Mouse (Mus musculus) cerebellum, postnatal 25 days (tissue): ENCODE measurements around the gene Dppa3.
"Not testable (repeated sequence)": the region's sequence is repeated elsewhere in the genome, so short reads cannot be mapped to it uniquely, and the experiment has no call there.

Source experiments
- DNase-seq, 2 experiments: peaks; one replicate each; pipeline ENCODE4 v3.0.0; 2021; ENCODE audit warnings: mixed read lengths in 2 of 2

The Dppa3 gene

DNA sequence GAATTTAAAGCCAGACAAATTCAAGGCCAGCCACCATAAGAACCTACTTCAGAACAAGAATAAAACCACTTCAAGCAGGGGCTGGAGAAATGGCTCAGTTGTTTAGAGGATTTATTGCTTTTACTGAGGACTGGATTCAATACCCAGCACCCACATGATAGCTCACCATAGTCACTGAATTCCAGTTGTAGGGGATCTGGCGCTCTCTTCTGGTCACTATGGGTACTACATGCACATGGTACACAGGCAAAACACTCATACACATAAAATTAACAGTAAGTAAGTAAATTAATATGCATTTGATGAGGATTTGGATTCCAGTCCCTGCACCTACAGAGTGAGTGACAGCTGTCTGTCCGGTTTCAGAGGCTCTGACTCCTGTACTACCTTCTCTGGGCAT, 12.2 kb upstream of the Dppa3 start:
- DNase-seq: no peak

DNA sequence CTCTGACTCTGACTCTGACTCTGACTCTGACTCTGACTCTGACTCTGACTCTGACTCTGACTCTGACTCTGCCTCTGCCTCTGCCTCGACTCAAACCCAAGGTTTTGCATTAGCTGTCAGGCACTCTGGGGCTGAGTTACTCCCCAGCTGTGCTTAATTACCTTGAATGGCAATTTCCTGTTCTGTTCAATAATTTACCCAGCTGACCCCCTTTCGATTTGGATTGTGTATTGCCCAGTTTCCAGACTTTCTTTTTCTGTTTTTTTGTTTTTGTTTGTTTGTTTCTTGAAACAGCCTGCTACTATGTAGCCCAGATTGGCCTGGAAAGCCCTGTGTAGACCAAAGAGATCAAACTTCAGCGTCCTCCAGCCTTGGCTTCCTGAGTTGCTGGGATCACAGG, 10.2 kb upstream of the Dppa3 start:
- DNase-seq: no peak

DNA sequence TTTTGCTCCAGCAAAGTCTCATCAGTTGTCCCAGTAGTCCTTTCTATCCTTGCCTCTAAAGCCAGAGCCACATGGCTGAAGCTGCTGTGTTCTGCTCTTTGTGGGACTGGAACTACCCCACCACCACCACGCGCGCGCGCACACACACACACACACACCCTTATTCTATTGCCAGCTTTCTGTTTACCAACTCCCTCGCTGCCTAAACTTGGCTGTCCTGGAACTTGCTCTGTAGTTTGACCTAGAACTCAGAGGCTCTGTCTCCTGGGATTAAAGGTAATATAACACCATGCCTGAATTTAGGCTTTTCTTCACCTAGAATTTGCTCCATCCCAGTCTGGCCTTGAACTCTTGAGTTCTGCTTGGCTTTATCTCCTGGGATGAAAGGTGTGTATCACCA, 5.1 kb upstream of the Dppa3 start:
- no peak for DNase-seq

DNA sequence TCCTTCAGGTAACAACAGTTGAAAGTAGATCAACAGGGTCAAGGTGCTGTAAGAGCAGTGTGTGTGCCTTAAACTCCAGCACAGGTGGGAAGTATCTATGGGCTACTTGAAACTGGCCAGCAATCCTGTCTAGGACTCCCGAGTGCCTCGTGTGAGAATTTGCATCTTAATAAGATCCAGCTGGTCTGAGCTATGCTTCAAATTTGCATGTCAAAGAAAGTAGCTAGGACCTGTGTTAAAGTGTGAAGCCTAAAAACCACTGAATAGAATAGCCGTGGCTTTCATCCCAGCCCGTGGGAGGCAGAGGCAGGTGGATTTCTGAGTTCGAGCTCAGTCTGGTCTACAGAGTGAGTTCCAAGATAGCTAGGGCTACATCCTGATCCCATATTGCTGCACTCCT, 1.7 kb upstream of the Dppa3 start:
- no peak for DNase-seq

DNA sequence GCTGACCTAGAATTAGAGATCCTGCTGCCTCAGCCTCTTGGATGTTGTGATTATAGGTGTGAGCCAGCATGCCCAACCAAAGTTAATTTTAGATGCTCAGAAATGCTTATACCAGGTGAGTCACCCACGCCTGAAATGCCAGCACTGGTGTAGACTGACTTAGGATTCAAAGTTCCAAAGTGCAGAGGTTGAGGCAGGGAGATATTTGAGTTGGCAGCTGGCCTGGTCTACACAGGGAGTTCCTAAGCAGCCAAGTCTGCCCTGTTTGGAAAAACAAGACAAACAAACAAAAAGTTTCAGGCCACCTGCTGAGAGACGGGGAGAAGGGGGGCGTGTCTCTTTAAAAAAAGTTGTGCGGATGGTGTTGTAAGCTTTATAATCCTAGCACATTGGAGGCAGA, 1.1 kb upstream of the Dppa3 start:
- no peak for DNase-seq

DNA sequence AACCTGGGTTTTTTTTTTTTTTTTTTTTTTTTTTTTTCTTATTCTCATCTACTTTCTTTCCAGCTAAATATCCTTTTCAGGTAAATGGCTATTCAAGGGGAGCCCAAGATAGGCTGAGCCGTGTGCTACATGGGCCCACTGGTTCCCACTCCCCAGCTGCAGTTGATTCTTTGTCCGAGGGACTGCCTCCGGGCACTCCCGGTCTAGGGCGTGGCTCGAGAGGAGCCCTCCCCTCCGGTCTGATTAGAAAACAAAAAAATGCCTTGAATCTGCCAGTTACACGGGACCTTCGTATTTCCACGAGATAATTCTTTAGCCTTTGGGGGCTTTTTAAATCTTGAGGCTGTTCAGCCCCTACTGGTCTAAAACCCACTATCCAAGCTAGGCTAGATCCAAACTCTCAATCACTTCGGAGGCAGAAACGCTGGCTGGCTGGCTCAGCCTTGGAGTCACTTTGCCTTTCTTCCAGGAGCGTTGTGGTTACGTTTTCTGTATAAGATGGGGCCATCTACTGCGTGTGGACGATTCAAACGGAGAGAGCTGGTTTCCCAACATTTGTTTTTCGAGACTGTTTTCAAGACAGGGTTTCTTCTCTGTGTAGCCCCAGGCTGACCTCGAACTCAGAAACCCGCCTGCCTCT, 1.4 kb downstream of the Dppa3 start:
- no peak for DNase-seq

DNA sequence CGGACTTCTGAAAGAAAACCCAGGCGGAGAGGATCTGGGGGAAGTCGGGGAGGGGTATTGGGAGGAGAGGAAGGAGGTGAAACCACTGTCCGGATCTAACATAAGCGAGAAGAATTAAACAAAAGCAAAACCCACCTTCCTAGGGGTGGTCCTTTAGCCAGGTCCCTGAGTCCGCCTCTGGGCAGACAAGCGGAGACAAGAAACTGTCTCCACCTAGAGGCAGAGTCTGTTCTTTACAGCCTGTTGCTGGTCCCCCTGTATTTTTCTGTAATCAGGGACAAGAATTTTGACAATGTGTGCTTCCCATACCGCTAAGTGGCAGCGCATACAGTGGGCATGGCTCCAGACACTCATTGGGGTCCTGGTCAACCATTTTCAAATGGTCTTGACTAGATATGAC, 7.2 kb downstream of the Dppa3 start:
- peak in 1 of 2 experiments; percentile 18 for DNase-seq

DNA sequence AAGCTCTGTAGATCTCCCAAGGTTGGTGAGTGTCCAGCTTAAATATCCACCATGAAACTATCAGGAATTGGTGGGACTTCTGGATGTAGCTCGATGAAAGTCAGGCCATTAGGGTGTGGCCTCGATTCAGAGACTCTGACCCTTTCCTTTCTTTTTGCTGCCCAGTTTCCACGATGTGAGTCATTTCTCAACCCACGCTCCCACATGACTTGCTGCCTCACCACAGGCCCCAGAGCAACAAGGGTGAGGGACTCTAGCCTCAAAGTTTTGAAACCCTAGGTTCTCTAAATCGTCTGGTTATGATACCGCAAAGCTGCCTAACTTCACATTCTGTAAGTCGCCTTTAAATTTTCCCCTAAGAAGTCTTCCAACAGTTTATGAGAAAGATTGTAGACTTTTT, 9.1 kb downstream of the Dppa3 start:
- DNase-seq: no peak

DNA sequence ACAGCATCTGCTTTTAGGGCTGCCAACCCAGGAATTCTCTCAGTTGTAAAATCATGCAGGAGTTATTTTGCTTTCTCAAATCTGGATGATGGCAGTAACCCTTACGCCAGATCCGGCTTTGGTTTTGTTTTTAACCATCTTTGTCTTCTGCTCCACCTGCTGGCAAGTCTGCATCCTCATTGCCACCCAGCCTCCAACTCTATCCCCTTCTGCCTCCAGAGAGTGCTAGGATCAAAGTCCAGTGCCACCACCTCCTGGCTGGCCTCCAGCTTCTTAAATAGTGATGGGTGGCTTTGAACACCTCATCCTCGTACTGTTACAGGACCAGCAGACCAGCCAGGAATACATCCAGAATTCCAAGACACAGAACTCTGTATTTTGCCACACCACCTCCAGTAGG, 10.5 kb downstream of the Dppa3 start:
- no peak for DNase-seq

DNA sequence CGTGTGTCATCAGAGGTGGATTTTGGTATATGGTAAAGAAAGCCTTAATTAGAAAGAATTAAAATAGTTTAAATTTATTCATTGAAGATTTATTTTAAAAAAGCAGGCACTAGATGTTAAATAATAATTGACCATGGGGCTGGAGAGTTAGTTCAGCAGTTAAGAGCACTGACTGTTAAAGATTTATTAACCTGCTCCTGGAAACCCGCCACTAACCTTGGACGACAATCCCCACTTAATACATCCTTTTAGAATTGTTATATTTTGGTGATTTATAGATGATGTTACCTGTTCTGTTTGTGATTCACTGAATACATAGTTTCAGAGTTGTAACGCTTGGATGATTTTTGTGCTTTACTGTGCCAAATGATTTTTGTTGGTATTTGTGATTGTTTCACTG, 11.4 kb downstream of the Dppa3 start:
- not testable (repeated sequence) for DNase-seq

DNA sequence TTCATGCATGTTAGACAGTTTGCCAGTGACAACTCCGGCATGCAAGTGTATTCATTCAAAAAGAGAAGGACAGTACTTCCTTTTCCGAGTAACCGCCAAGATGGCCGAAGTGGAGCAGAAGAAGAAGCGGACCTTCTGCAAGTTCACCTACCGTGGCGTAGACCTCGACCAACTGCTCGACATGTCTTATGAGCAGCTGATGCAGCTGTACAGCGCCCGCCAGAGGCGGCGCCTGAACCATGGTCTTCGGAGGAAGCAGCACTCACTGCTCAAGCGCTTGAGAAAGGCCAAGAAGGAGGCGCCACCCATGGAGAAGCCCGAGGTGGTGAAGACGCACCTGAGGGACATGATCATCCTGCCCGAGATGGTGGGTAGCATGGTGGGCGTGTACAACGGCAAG, 18.0 kb downstream of the Dppa3 start:
- not testable (repeated sequence) for DNase-seq

DNA sequence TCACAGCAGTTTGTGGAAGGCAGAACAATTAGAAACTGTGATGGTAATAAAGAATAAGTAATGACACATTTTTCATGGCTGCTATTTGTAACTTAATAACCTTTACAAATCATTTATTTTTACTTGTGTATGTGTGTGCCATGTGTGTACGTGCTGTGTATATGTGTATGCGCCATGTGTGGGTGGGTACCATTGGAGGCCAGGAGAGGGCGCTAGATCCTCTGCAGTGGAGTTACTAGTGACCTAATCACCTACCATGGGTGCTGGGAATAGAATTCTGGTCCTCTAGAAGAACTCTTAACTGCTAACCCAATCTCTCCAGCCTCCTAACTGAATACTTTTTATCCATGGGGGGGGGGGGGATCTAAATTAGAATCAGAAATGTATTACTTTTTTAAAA, 23.7 kb downstream of the Dppa3 start:
- no peak for DNase-seq

DNA sequence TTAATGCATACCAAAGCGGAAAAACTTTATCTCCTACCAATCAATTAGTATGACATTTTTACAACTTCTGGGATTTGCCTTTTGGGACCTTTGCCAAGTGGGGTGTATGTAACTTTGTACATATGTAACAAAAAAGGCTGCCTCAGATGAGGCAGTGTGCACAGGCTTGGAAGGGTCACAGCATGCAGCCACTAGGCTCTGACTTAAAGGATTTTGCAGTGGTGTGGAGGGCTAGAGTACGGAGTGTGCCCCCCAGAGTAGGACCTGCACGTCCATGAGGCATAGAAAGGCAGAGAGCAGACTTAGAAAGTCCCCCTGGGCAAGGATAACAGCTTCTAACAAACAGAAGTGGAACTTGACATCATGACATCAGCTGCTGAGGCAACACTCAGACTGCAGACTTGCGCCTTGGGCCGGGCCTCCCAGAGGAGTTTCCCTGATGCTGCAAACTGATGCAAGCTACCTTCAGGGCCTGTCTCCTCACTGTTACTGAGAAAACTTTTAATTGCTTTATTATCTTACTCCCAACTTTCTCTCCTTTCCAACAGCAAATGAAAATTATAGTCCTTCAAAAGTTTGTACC, 24.3 kb downstream of the Dppa3 start:
- no peak for DNase-seq

DNA sequence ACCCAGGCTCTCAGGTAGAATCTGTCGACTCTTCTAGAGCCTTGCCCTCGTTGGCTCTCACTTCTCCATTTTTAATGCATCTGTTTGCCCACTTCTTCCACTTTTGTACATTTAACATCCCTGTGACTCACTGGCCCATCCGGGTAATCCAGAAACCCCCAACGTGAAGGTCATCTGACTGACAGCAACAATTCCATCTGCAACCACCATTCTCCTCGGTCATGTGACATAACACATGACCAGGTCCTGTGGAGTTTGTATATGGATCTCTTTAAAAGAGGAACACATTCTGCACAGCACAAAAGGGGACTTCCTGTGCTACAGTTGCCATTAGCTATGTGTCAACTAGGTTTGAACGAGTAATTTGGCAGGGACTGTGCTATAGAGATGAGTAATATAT, 28.1 kb downstream of the Dppa3 start:
- no peak for DNase-seq

DNA sequence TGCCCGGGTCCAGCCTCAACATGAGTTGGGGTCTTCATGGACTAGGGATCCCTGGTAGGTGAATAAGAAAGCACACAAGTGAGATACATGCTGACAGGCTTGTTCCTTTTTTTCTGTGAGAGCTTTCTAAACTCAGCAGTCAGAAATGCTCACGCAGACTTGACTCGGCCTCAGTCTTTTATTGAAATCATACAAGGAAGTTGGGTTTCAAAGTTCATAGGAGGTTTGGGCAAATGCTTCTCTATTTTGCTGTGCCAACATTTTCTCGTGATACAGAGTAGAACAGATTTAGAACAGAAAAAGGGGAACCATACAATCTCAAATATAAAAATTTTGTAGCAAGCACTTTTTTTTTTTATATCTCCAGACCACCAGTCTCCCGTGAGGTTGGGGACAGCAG, 31.4 kb downstream of the Dppa3 start:
- no peak for DNase-seq

DNA sequence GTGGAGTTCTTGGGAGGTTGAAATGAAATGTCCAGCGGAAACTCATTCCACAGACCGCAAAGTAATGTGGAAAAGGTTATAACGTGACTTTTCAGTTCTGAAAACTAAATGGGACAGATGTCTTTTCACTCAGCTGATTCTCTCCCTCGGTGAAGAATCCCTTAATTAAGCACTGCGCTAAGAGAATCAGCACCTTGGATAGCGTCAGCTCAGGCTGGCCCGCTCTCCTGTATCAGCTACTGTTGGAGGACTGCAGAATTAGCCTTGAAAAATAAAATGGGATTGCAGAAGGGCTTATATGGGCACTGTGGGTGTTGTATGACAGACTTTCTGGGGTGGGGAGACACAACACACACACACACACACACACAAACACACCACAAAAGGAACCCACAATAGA, 33.4 kb downstream of the Dppa3 start:
- no peak for DNase-seq

DNA sequence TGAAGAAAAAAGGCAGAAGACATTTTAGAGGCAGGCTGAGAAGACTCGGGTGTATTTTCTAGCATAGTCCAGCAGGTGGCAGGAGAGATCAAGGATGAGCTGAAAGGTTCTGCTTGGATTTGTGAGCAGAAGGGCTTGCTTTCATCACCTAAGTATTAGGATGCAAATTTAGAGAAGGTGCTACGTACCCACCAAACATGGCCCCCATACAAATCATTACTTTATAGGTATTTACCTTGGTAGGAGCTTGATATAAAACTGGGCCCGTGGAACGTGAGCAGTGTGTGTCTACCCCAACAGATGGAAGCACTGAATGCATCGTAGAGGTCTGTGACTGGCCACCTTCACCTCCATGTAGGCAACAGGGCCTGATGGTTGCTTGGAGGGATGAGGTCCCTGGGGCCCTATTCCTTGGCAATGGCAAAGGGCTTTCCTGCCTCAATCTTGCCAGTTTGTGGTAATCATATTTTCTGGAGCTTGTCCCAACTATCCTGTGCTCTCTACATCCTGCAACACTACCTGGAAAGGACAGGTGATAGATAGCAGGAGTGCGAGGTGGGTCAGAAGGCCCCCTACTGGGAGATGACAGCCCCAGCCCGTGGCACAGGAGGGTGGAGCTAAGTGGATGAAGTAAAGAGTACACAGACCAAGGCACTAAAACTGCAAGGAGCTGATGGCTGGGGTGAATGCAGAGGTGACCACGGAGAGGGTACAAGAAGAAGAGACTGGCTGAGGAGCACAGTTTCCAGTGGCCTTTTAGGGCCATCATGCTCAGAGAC, 34.6 kb downstream of the Dppa3 start:
- DNase-seq: peak; percentile 58 to 73

DNA sequence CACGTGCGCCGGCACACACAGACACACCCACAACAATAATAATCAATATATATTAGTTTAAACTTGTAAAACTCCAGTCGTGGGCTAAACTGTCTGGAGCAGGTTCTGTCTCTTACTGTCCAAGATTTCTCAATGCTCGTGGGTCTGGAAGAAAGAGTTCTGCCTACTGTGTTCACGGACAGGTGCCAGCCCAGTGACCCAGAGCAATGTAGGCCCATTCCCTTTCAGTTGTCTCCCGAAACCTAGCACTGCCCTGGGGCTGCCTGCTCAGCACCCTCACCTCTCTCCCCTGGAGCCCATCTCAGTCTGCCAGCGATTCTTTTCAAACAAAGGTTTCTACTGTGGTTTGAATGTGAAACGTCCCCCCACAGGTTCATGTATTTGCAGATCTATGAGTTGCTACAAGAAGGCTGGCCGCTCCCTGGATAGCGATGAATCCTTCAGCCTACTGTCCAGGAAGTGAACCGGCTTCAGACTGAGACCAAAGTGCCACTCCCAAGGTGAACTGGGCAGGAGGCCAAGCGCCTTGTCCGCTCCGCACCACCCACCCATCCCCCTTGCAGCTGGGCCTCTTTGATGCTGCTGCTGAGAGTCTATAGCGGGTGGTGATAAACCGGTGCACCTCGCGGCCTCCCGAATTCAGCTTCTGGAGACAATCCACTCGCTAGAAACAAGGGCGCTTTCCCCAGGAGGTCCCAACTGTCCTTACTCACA, 36.5 kb downstream of the Dppa3 start:
- DNase-seq: peak in 1 of 2 experiments; percentile 32

DNA sequence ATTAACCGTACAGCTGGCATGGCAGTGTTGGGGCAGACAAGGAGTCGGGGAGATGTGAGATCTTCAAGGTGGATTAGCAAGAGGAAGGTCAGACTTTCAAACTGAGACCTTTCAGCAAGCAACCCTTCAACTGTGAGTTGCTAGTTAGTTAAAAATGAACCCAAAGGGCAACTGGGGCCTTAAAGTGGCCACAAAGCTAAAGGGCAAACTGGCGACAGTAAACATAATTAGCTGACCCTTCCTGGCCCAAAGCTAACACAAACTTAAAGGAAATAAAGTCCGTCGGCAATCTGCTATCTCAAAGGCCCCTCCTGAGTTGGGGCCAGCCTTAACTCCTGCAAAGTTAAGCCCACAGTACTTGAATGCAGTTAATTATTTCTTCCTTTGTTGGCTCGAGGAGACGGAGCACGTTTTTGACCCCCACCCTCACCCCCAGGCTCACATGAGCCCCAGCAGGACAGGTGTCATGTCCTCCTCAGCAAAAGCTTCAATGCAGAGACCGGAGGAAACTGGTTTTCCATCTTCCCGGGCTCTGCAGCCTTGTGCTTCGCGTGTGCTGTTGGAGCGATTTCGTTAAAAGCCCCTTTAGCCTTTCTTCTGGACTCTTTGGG, 37.5 kb downstream of the Dppa3 start:
- no peak for DNase-seq

DNA sequence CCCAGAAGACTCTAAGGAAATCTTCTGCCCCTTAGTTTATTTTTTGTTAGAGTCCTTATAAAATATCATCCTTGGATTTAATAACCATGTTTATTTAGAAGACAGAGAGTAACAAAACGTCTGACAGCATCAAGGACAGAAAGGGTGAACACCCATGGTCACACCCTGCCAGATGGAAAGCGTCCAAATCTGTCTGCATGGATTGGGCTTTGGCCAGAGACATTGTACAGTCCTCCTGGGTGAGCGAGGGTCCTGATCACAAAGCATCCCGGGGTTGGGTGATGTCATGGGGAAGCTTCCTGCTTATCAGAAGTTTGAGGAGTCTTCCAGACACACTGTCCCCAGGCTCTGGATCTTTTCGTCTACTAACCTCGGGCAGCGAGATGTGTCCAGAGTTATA, 39.7 kb downstream of the Dppa3 start:
- no peak for DNase-seq

DNA sequence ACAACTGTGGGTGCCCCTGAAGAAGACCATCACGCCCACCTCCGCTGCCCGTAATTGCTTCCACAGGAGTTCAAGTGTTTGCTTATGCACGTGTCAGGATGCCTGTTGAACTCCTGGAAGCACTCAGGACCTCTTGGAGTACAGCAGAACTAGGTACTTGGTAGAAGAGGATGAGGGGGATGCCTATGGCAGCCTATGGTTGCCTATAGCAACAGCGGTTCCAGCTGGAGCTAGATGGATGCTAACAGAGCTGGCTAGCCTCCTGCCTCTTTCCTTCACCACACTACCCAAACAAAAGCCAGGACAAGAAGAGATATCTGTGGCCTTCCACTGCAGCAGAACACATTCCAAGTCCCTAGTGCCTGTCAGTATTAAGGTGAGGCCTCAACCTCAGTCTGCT, 41.5 kb downstream of the Dppa3 start:
- no peak for DNase-seq

DNA sequence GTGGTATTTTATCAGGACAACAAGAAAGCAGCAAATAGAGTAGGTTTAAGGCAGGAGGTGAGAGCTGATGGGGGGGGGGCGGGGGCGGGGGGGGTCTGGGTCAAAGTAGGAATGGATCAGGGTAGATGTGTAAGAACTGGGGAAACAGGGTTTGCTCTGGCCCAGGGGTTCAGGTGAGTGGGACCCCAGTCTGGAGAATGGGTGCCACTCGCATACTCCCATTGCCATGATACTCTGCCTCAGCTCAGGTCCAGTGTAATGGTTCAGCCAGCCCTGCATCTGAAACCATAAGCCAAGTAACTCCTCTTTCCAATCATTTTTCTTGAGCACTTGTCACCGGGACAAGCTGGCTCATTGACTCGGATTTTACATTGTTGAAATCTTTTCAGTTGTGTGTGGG, 42.6 kb downstream of the Dppa3 start:
- DNase-seq: no peak
